Mouse (Mus musculus) embryonic facial prominence, embryonic 11.5 days (tissue): ENCODE measurements at regions not wholly inside any gene's neighbourhood (a gene's known extent, or its start where the extent isn't known, plus 50 kb on each side); places are given as distances from the start of the nearest gene placed in this dataset.

Experiments
- ATAC-seq: fragments of 200-750 bp; cut with Nextera tagmentation; replicated peaks from 2 replicates; pipeline ENCODE4 v1.8.0; 2017; ENCODE audit warnings: low read depth; ENCODE audit not compliant: insufficient number of reproducible peaks, low FRiP score, low TSS enrichment
- DNase-seq: peaks from one replicate; pipeline ENCODE4 v3.0.0-alpha.2; 2015; ENCODE audit warnings: low spot score
- H3K27ac ChIP-seq: fragments of 300-500 bp; sonication (generic); replicated peaks from 2 replicates; pipeline ENCODE4 v1.5.1; 2014; ENCODE audit warnings: mild to moderate bottlenecking, low read depth, low read length, control low read depth
- H3K27me3 ChIP-seq: fragments of 300-500 bp; sonication (generic); 2 replicates; pipeline ENCODE4 v1.6.1; 2014; ENCODE audit warnings: mild to moderate bottlenecking, low read length, moderate library complexity, mixed read lengths; ENCODE audit not compliant: control insufficient read depth, insufficient read depth
- H3K36me3 ChIP-seq: fragments of 300-500 bp; sonication (generic); replicated peaks from 2 replicates; pipeline ENCODE4 v1.6.1; 2014; ENCODE audit warnings: low read depth, mild to moderate bottlenecking, low read length, moderate library complexity, mixed read lengths; ENCODE audit not compliant: control insufficient read depth, insufficient read depth
- H3K4me1 ChIP-seq: fragments of 300-500 bp; sonication (generic); 2 replicates; pipeline ENCODE4 v1.6.1; 2014; ENCODE audit warnings: low read length, mixed read lengths; ENCODE audit not compliant: control insufficient read depth, insufficient read depth
- H3K4me2 ChIP-seq: fragments of 300-500 bp; sonication (generic); 2 replicates; pipeline ENCODE4 v1.6.1; 2014; ENCODE audit warnings: low read depth, mild to moderate bottlenecking, control low read depth, low read length, moderate library complexity
- H3K4me3 ChIP-seq: fragments of 300-500 bp; sonication (generic); 2 replicates; pipeline ENCODE4 v1.5.1; 2014; ENCODE audit warnings: low read depth, low read length, control low read depth
- H3K9ac ChIP-seq: fragments of 300-500 bp; sonication (generic); replicated peaks from 2 replicates; pipeline ENCODE4 v1.6.1; 2014; ENCODE audit warnings: mild to moderate bottlenecking, control low read depth, low read length
- H3K9me3 ChIP-seq: fragments of 300-500 bp; sonication (generic); replicated peaks from 2 replicates; pipeline ENCODE4 v1.6.1; 2016; ENCODE audit warnings: mild to moderate bottlenecking, low read length, inconsistent platforms, mixed read lengths; ENCODE audit not compliant: control insufficient read depth
- WGBS: fragments of 180-500 bp; shearing (Covaris S2); extraction: QIAGEN DNeasy Blood & Tissue Kit; methylation state at CpG from one replicate; pipeline ENCODE4 v1.1.7; 2014; 5-methylcytosine and 5-hydroxymethylcytosine counted together

DNA sequence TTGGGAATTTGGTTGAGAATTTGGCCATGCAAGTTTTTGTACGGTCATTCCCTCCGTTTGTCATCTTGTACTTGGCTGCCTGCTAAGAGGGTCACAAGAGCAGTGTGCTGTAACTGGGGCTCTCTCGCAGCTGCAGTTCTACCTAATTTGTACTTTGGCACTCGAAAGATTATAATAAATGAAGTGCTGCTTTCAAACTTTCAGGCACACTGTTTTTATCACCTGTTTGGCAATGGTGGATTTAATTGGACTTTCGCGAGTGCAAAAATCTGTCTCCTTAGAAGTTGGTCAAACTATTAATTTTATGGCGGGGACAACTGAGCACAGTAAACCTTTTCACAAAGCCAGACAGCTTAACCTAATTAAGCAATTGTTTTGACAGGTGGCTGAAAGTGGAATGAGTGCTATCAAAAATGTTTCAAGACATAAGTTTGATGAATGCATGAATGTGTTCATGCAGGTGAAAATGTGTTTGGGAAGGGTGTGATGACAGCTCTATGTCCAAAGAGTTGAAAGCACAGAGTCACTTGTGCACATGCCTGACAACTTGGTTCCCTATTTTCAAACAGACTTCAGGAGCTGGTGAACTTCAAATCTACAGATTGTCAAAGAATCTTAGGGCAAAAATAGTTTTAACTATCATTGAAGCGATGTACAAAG, 158.2 kb downstream of the Flrt2 start:
- 55% methylated on average over 8 of the region's 8 CpGs for WGBS
- no peak overlapping the region for H3K4me2 ChIP-seq
- no peak overlapping the region for H3K9ac ChIP-seq
- DNase-seq (peak; percentile 36), ATAC-seq (no peak)
- H3K27me3 ChIP-seq = no peaks in the 10 kb centered on the region
- H3K4me3 ChIP-seq = no peak overlapping the region
- H3K9me3 ChIP-seq = no peaks in the 10 kb centered on the region
- H3K36me3 ChIP-seq = no peaks in the 10 kb centered on the region
- no peak overlapping the region for H3K27ac ChIP-seq
- no peaks in the 10 kb centered on the region for H3K4me1 ChIP-seq

DNA sequence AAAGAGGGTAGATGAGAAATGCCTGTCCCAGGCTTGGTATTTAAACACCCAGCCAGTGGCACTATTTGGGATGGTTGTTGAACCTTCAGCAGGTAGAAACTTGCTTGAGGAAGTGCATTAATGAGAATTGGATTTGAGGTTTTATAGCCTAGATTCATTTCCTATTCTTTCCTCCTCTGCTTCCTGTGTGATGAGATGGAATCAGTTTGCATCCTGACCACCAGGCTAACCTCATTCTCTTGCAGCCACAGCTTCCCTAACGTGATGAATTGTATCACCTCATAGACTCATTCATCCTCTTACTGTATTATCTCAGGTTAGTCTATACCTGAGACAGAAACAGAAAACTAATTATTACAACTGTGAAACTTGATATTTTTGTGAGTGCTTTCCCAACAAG, 185.6 kb downstream of the Flrt2 start:
- no peaks in the 10 kb centered on the region for H3K4me1 ChIP-seq
- no peak overlapping the region for H3K4me3 ChIP-seq
- ATAC-seq (no peak), DNase-seq (no peak)
- H3K36me3 ChIP-seq = no peaks in the 10 kb centered on the region
- H3K27ac ChIP-seq = no peak overlapping the region
- no peak overlapping the region for H3K9ac ChIP-seq
- no peaks in the 10 kb centered on the region for H3K9me3 ChIP-seq
- WGBS = 63% methylated on average over 1 of the region's 1 CpGs
- no peaks in the 10 kb centered on the region for H3K27me3 ChIP-seq
- no peak overlapping the region for H3K4me2 ChIP-seq
